Mouse (Mus musculus): ENCODE results near the gene Slco4c1.

- TF ChIP-seq CTCF (IDR thresholded peaks at IDR 0.05; ENCODE audit: low read depth): no peak
- no peak for TF ChIP-seq EP300 (optimal IDR thresholded peaks at IDR 0.05)
These were observed 11.8 kb upstream of the Slco4c1 start for GRCm38 (mm10) chr1:96883788-96884187.

Measured in stomach, postnatal 0 days (tissue).